In the genomic region with DNA sequence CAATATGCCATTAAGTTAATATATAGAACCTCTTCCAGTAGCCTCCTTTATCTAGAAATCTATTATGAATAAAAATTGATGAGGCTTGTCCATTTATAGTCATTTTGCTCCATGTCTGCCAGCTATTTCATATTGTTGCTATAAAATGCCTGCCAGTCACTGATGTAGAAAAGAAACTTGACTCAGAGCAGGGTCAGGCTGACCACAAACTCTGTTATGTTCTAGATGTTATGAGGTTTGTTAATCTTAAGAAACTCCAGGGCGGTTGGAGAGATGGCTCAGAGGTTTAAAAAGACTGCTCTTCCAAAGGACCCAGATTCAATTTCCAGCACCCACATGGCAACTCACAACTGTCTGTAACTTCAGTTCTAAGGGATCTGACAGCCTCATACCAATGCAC, we compare ENCODE assay signal across 26 mouse cellular contexts. TPM values are rescaled to one million over a fixed set of nuclear protein-coding genes. Genes with fewer than 3 reads are reported as not detected.
"Had no signal": no experiment of that assay in that cellular context is flagged by ENCODE, and none has a peak within 500 bp of the region (broad histone marks: within the 10 kb centered on the region; RNA-seq: fewer than 3 reads in every experiment).

No protein-coding gene starts in this region.

- H3K4me1 ChIP-seq: heart, embryonic 10.5 days; heart, embryonic 15.5 days; hindbrain, embryonic 13.5 days; hindbrain, embryonic 15.5 days; limb, embryonic 10.5 days; limb, embryonic 12.5 days; liver, embryonic 13.5 days had no signal

- H3K27ac ChIP-seq: heart, embryonic 10.5 days; heart, embryonic 13.5 days; heart, embryonic 15.5 days; hindbrain, embryonic 13.5 days; hindbrain, embryonic 15.5 days; hindbrain, postnatal 0 days; kidney, embryonic 15.5 days; kidney, postnatal 0 days; left cerebral cortex, adult 2 months; limb, embryonic 10.5 days; limb, embryonic 12.5 days; liver, embryonic 13.5 days had no signal

- H3K27me3 ChIP-seq: heart, embryonic 13.5 days; heart, embryonic 15.5 days; hindbrain, embryonic 13.5 days; hindbrain, embryonic 15.5 days; kidney, embryonic 15.5 days; limb, embryonic 12.5 days; liver, embryonic 13.5 days had no signal

- H3K9ac ChIP-seq: heart, embryonic 13.5 days; heart, embryonic 15.5 days; hindbrain, embryonic 13.5 days; hindbrain, embryonic 15.5 days; kidney, embryonic 15.5 days; limb, embryonic 12.5 days; liver, embryonic 13.5 days had no signal

- H3K4me3 ChIP-seq: heart, embryonic 10.5 days; heart, embryonic 13.5 days; heart, embryonic 15.5 days; hindbrain, embryonic 13.5 days; hindbrain, embryonic 15.5 days; kidney, embryonic 15.5 days; left cerebral cortex, adult 2 months; limb, embryonic 10.5 days; limb, embryonic 12.5 days; liver, embryonic 13.5 days had no signal

- H3K9me3 ChIP-seq: heart, embryonic 10.5 days; heart, embryonic 13.5 days; heart, embryonic 15.5 days; hindbrain, embryonic 13.5 days; hindbrain, embryonic 15.5 days; kidney, embryonic 15.5 days; limb, embryonic 10.5 days; limb, embryonic 12.5 days; liver, embryonic 13.5 days had no signal

- H3K4me2 ChIP-seq: heart, embryonic 13.5 days; heart, embryonic 15.5 days; hindbrain, embryonic 13.5 days; hindbrain, embryonic 15.5 days; kidney, embryonic 15.5 days; limb, embryonic 12.5 days; liver, embryonic 11.5 days; liver, embryonic 13.5 days had no signal

- DNase-seq: gastrocnemius, postnatal 14 days; gastrocnemius, postnatal 36 days; heart, adult 18-20 months; heart, postnatal 14 days; heart, postnatal 36 days; kidney, adult 11 months; kidney, adult 2 months; kidney, adult 9 months; kidney, postnatal 14 days; kidney, postnatal 36 days; liver; liver, embryonic 13.5 days had no signal

- ATAC-seq: hindbrain, postnatal 0 days; intestine, embryonic 16.5 days had no signal

RNA-seq across cellular contexts. Expression of gene Mmrn2, which starts 45.8 kb away (rescaled TPM):
- total RNA-seq: hematopoietic stem cell, adult 5-6 weeks had no signal

RNA-seq across cellular contexts. Expression of gene Sncg, which starts 46.5 kb away (rescaled TPM):
- total RNA-seq: hematopoietic stem cell, adult 5-6 weeks had no signal
